Mouse (Mus musculus): ENCODE measurements around the gene Kctd11.
"Not testable (repeated sequence)": the region's sequence is repeated elsewhere in the genome, so short reads cannot be mapped to it uniquely, and the experiment has no call there.

Gene Kctd11

GRCm38 (mm10) chr11:69880853-69881603 lies at the start of gene Kctd11:
Kctd11 (minus strand) TSS chr11:69881406.
- peak; percentile 86 for DNase-seq (ENCODE audit: low spot score)

- not testable (repeated sequence) for DNase-seq (ENCODE audit: low spot score)
Observed at GRCm38 (mm10) chr11:69930176-69930575, 49.0 kb upstream of the Kctd11 start.

GRCm38 (mm10) chr11:69929712-69930111 lies 48.5 kb upstream of the Kctd11 start:
- DNase-seq (ENCODE audit: low spot score) = no peak

DNA sequence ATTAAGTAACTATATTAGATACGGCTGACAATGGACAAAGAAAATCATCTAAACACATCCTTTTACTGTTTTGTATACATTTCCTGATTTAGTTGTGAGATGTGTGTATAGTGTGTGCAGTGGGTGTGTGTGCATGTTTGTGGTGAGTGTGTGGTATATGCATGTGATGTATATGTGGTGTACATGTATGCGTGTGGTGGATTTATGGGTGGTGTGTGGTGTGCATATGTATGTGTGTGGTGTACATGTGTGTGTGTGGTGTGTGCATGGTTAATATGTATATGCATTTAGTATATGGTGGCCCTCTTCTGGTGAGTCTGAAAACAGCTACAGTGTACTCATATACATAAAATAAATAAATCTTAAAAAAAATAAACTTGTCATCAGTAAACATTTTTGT lies 46.3 kb upstream of the Kctd11 start:
- DNase-seq (ENCODE audit: low spot score) = no peak

GRCm38 (mm10) chr11:69922796-69923195 lies 41.6 kb upstream of the Kctd11 start:
- DNase-seq (ENCODE audit: low spot score) = no peak

DNA sequence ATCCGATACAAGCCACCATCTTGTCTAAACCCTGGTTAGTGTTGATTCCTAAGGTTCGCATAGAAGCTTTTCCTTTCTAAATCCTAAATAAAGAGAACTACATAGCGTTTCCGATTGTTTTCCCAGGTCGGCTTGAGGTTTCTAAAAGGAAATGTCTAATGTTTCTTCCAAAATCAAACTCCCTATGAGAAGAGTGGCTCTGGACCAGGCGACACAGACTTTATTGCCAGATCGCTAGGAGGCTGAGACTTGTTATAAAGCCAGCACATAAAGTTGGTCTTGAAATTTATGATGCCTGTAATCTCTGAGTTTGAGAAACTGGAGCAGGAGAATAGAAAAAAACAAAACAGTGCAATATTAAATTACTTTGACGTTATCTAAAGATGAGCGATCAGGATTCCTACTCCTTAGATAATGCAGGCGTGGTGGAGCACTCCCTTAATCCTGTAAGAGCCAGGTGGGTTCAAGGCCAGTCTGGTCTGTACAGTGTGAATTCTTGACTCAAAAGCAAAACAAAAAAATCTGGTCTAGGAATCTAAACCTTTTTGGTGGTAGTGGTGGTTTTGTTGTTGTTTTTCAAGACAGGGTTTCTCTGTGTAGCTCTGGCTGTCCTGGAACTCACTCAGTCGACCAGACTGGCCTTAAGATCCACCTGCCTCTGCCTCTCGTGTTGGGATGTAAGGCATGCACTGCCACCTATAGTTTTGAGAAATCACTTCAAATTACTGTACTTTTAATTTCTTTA lies 41.0 kb upstream of the Kctd11 start:
- DNase-seq (ENCODE audit: low spot score) = no peak

GRCm38 (mm10) chr11:69921114-69922011 lies 40.2 kb upstream of the Kctd11 start, which contains the start of gene Eif5a:
Eif5a (minus strand) TSS chr11:69921958.
- peak; percentile 100 for DNase-seq (ENCODE audit: low spot score)

GRCm38 (mm10) chr11:69920266-69921031 lies 39.2 kb upstream of the Kctd11 start:
- peak; percentile 48 for DNase-seq (ENCODE audit: low spot score)

DNA sequence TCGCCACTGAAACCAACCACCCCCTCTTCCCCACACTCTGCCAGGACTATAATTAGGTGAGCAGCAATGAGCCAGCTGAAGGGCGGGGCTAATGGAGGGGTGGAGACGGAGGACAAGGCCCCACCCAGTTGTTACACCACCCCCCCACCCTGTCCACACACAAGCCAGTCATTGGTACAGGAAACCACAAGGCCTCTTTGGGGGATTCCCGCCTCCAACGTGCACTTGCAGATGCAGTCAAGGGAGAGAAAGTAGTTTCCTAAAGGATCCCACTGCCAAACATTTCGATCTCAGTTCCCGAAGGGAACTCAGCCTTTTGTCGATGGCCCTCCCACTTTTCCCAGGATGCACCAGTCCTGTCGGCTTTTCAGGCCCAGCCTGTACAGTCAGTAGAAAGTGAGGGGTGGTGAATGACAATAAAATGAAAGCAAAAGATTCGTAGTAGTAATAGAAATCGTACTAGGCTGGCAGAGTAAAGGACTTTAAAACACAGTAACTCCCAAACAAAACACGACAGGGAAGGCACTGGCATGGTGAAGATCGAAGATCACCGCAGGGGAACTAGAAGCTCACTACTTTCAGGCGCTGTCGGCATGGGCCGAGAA lies 38.6 kb upstream of the Kctd11 start:
- DNase-seq (ENCODE audit: low spot score) = peak; percentile 72

- no peak for DNase-seq (ENCODE audit: low spot score)
Observed at GRCm38 (mm10) chr11:69919053-69919452, 37.8 kb upstream of the Kctd11 start.

DNA sequence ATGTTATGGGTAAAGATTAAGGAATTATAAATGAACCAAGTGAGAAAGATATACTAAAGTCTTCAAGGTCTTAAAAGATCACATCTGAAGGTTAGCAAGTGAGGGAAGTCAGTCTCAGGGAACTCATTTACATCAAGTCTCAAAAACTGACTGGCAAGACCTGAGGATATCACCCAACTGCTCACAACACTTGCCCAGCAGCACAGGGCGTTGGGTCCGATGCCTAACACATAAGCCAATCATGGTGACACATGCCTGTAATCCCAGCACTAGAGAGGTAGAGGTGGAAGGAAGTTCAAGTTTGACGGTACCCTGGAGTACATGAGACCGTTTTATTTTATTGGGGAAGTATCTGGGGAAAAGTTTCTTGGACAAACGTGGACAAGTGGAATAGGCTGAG lies 36.9 kb upstream of the Kctd11 start:
- no peak for DNase-seq (ENCODE audit: low spot score)

- DNase-seq (ENCODE audit: low spot score) = no peak
Observed at GRCm38 (mm10) chr11:69917379-69917948, 36.3 kb upstream of the Kctd11 start.

DNA sequence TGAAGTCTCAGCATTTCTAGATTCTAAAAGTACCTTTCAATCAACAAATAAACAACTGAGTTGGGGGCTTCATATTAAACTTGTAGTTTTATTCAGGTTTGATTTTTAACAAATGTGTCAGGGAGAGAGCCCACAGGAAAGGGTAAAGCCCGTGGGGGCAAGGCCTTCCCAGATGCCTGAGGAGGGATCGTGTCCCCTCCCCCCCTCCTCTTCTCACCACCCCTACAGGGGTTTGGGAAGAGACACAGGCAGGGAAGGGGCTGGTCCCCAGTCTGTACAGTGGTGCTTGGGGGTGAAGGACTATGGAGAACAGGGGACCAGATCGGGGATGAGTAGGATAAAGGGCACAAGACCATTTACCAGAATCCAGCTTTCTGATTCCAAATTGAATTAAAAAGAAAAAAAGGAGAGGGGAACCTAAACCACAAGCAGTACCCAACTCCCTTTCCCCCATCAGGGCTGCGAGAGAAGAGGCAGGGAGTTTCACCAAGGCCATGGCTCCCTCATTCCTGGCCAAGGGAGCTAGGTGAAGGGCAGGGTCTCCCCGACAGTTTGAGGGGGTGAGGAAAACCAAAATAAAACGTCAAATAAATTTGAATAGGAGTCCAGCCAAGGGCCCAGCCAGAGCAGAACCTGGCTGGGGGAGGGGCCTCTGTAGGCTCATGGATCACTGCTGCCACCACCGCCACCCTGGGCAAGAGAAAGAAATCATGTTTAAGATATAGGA lies 35.6 kb upstream of the Kctd11 start:
- not testable (repeated sequence) for DNase-seq (ENCODE audit: low spot score)

GRCm38 (mm10) chr11:69915667-69916627 lies 34.7 kb upstream of the Kctd11 start:
- no peak for DNase-seq (ENCODE audit: low spot score)

GRCm38 (mm10) chr11:69914917-69915430 lies 33.8 kb upstream of the Kctd11 start:
- DNase-seq (ENCODE audit: low spot score) = no peak

DNA sequence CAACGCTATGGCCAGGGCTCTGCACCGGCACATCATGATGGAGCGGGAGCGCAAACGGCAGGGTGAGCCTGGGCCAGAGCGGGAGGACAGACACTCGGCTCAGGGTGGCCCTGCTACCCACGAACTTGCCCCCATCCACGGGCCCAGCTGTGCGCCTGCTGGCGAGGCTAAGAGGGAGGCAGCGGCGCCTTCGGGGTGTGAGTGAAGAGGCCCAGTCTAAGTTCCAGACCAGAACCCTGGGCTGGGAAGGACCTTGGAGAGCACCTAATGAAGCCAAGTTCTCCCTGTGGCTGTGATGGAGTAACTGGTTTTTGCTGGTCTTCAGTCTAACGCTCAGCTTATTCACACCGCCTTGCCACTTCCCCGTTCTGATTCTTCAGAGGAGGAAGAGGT lies 33.2 kb upstream of the Kctd11 start:
- DNase-seq (ENCODE audit: low spot score) = no peak

DNA sequence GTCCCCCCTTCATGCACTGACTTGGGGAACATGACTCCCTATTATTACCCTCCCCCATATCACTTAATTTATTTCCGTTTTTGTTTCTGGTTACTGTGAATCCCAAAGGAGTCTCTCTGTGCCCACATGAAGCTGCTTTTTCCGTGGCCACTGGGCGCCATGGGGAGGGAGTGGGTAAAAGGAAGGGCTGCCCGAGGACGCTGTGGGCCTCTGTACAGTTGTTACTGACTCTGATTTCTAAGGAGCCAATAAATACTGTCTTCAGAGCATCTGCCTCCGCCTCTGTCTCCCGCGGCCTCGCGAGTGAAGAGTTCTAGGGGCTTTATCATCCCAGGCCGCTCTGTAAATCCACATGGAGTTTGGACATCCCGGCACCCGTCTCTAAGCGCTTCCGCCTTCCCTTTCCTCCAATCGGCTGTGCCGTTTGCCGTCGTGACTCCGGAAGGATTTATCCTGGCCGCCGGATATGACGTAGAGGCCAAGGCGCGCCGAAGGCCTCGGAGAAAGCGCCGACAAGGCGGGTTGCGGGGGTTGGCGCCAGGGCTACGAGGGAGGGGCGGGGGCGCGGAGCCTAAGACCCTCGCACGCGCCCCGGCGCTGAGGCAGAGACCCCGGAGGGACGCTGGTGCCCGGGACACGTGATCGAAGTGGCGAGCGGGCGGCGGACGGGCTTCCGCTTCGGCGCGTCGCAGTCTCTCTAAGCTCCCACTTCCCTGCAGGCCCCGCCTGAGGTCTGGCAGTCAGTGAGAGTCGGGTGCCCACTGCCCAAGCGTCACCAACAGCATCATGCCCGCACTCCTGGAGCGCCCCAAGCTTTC lies 32.6 kb upstream of the Kctd11 start, which contains the start of gene Gps2:
Gene Gps2 (plus strand): TSS at position 335 of the 818 bp plus-strand sequence.
- DNase-seq (ENCODE audit: low spot score) = peak; percentile 89
